Mouse (Mus musculus) cerebellum, adult 2 months (tissue): ENCODE measurements at regions not wholly inside any gene's neighbourhood (a gene's known extent, or its start where the extent isn't known, plus 50 kb on each side); places are given as distances from the start of the nearest gene placed in this dataset.

ENCODE experiments used
- CTCF ChIP-seq: fragments of 200-500 bp; IDR thresholded peaks from 2 replicates; pipeline ENCODE4 v1.5.1; 2011; ENCODE audit warnings: low read depth, mild to moderate bottlenecking, control low read depth, low read length, moderate library complexity, borderline replicate concordance; ENCODE audit not compliant: insufficient read depth
- POLR2A ChIP-seq: fragments of 200-500 bp; IDR thresholded peaks from 2 replicates; pipeline ENCODE4 v1.6.1; 2011; ENCODE audit warnings: low read length, control low read depth, borderline replicate concordance; ENCODE audit not compliant: insufficient read depth

GRCm38 (mm10) chr3:22982430-22982829 is 906.0 kb downstream of the Tbl1xr1 start:
- TF ChIP-seq CTCF (no peak), POLR2A (no peak)
